Mouse (Mus musculus) liver, embryonic 12.5 days (tissue): Measurements from ENCODE around the gene Ndc80. TPM values are rescaled to one million over a fixed set of nuclear protein-coding genes. Genes with fewer than 3 reads are reported as not detected.

Source experiments
- ATAC-seq: fragments of 200-750 bp; cut with Nextera tagmentation; 2 replicates; pipeline ENCODE4 v1.8.0; 2017; ENCODE audit warnings: moderate number of reproducible peaks, mild to moderate bottlenecking, moderate library complexity
- H3K27ac ChIP-seq: fragments of 300-500 bp; sonication (generic); 2 replicates; pipeline ENCODE4 v1.5.1; 2016; ENCODE audit warnings: mild to moderate bottlenecking
- H3K27me3 ChIP-seq: fragments of 300-500 bp; sonication (generic); replicated peaks from 2 replicates; pipeline ENCODE4 v1.6.1; 2016; ENCODE audit warnings: mild to moderate bottlenecking, moderate library complexity
- H3K36me3 ChIP-seq: fragments of 300-500 bp; sonication (generic); 2 replicates; pipeline ENCODE4 v1.6.1; 2016; ENCODE audit warnings: mild to moderate bottlenecking, moderate library complexity
- H3K4me1 ChIP-seq: fragments of 300-500 bp; sonication (generic); 2 replicates; pipeline ENCODE4 v1.6.1; 2016
- H3K4me2 ChIP-seq: fragments of 300-500 bp; sonication (generic); 2 replicates; pipeline ENCODE4 v1.6.1; 2016; ENCODE audit warnings: mild to moderate bottlenecking, moderate library complexity
- H3K4me3 ChIP-seq: fragments of 300-500 bp; sonication (generic); 2 replicates; pipeline ENCODE4 v1.5.1; 2016; ENCODE audit warnings: mild to moderate bottlenecking, moderate library complexity
- H3K9ac ChIP-seq: fragments of 300-500 bp; sonication (generic); 2 replicates; pipeline ENCODE4 v1.6.1; 2016; ENCODE audit warnings: mild to moderate bottlenecking, moderate library complexity
- H3K9me3 ChIP-seq: fragments of 300-500 bp; sonication (generic); replicated peaks from 2 replicates; pipeline ENCODE4 v1.6.1; 2016; ENCODE audit warnings: mild to moderate bottlenecking, moderate library complexity
- WGBS: fragments of 180-500 bp; shearing (Covaris S2); methylation state at CpG from one replicate; pipeline ENCODE4 v1.1.7; 2016; ENCODE audit not compliant: insufficient replicate concordance; 5-methylcytosine and 5-hydroxymethylcytosine counted together
- polyA plus RNA-seq: library from polyadenylated mRNA; unstranded; fragments of >200 nt; fragmentation: Nextera tagmentation; extraction: Ambion mirVana; gene quantifications from 2 replicates; pipeline ENCODE4 v1.2.1, GENCODE M21; 2016

Gene Ndc80
- polyA plus RNA-seq, 1 experiment from 2014 or later = 37.7 TPM

DNA sequence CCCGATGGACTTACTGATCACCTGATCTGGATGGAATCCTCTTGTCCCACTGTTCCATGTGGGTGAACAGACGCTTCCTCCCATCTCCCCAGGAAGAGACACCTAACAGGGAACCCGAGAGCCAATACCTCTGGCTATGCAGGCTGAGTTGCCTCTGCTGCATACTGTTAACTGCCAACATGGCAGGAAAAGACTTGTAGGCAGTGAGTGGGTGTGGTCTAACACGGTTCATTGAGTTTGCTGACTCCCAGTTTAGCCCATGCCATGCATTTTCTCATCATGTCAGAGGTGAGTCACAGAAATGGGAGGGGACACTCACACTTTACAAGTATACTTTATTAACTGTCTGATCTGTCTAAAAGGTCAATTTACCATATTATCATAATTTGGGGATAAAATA, 30.9 kb downstream of the Ndc80 start:
- Histone ChIP-seq H3K4me1 (peaks cover 17% of the 10 kb centered on the region), H3K4me3 (no peak overlapping the region), H3K9ac (no peak overlapping the region), H3K4me2 (no peak overlapping the region), H3K27me3 (no peaks in the 10 kb centered on the region), H3K36me3 (peaks cover 65% of the 10 kb centered on the region), H3K27ac (no peak overlapping the region), H3K9me3 (no peaks in the 10 kb centered on the region)
- WGBS = 85% methylated on average over 4 of the region's 4 CpGs
- ATAC-seq = no peak

DNA sequence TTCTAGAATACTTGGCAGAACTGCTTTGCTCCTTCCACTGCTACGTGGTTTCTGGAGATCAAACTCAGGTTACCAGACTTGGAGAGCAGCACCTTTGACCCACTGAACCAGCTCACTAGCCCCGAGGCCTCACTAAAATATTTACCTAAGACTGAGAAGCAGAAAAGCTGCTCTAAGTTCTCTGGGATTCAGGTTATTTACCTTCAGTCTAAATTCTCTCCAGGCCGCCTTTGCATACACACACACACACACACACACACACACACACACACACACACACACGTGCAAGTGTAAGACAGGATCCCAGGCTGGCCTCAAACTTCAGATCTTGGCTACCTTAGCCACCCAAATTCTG, 35.3 kb downstream of the Ndc80 start:
- peak overlapping the region; percentile 50 for H3K4me2 ChIP-seq

DNA sequence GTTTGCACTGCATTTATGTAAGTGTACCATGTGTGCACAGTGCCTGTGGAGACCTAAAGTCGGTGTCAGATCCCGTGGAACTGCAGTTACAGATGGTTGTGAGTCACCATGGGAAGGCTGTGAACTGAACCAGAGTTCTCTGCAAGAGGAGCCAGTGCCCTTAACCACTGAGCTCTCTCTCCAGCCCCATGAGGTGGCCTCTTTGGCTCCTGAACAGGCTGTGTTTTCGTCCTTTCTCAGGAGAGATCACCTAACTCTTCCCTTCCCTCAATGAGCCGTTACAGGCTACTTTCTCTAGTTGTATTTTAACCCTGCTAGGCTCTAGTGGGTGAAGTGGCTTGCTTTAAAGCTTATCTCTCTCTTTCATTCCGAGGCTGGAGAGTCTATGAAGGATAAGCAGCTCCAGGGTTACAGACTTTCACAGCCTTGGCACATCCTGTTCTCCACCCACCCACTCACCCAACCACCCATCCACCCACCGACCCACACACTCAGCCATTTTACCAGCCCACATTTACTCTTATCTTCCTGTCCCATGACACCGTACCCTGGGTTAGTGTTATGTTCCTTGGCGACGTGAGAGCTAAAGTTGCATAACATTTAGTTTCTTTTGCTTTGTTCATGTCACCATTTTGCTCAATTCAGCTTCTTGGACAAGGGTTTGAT, 35.9 kb downstream of the Ndc80 start:
- H3K36me3 ChIP-seq = peaks cover 16% of the 10 kb centered on the region
- H3K4me2 ChIP-seq = peak overlapping the region; percentile 50
- 27% methylated on average over 9 of the region's 9 CpGs for WGBS
- peak overlapping the region; percentile 79 for H3K27ac ChIP-seq
- H3K4me1 ChIP-seq = peaks cover 43% of the 10 kb centered on the region
- H3K27me3 ChIP-seq = no peaks in the 10 kb centered on the region
- H3K9ac ChIP-seq = peak overlapping the region; percentile 25; the same call in 1 of the 2 replicates
- H3K9me3 ChIP-seq = no peaks in the 10 kb centered on the region
- ATAC-seq = peak; percentile 79
- no peak overlapping the region for H3K4me3 ChIP-seq

More for the DNA sequence above, 35.3 kb downstream of the Ndc80 start:
- no peak overlapping the region for H3K4me3 ChIP-seq
- H3K27me3 ChIP-seq = no peaks in the 10 kb centered on the region
- 42% methylated on average over 4 of the region's 4 CpGs for WGBS
- H3K9me3 ChIP-seq = no peaks in the 10 kb centered on the region
- H3K36me3 ChIP-seq = peaks cover 21% of the 10 kb centered on the region
- peak overlapping the region; percentile 79 for H3K27ac ChIP-seq
- no peak; the same call in 1 of the 2 replicates for ATAC-seq
- H3K9ac ChIP-seq = peak overlapping the region; percentile 25; the same call in 1 of the 2 replicates
- H3K4me1 ChIP-seq = peaks cover 38% of the 10 kb centered on the region

DNA sequence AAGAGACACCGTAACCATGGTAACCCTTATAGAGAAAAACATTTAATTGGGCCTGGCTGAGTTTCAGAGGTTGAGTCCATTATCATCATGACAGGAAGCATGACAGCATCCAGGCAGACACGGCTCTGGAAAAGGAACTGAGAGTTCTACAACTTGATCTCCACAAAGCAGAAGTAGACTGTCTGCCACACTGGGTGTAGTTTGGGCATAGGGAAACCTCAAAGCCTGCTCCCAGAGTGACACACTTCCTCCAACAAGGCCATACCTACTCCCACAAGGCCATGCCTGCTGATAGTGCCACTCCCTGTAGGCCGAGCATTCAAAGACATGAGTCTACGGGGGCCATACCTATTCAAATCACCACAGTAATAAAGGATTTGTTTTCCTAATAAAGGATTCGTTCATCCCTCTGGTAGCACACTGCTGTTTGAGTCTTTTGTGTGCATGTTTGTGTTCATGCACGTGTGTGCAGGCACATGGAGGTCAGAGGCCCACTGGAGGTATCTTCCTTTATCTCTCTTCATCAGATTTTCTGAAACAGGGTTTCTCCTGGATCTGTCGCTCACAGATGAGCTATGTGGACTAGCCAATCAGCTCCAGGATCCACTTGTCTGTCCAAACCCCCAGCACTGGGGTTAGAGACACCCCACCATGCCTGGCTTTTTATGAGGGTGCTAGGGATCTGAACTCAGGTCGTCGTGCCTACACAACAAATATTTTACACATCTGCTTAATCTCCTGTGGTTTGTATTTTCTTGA, 36.8 kb downstream of the Ndc80 start:
- no peak overlapping the region for H3K4me3 ChIP-seq
- WGBS = 53% methylated on average over 9 of the region's 9 CpGs
- H3K9me3 ChIP-seq = no peaks in the 10 kb centered on the region
- H3K9ac ChIP-seq = no peak overlapping the region
- H3K4me2 ChIP-seq = peak overlapping the region; percentile 50; the same call in 1 of the 2 replicates
- peak; percentile 52 for ATAC-seq
- no peaks in the 10 kb centered on the region for H3K27me3 ChIP-seq
- peaks cover 6% of the 10 kb centered on the region for H3K36me3 ChIP-seq
- H3K27ac ChIP-seq = peak overlapping the region; percentile 79
- peaks cover 47% of the 10 kb centered on the region for H3K4me1 ChIP-seq

DNA sequence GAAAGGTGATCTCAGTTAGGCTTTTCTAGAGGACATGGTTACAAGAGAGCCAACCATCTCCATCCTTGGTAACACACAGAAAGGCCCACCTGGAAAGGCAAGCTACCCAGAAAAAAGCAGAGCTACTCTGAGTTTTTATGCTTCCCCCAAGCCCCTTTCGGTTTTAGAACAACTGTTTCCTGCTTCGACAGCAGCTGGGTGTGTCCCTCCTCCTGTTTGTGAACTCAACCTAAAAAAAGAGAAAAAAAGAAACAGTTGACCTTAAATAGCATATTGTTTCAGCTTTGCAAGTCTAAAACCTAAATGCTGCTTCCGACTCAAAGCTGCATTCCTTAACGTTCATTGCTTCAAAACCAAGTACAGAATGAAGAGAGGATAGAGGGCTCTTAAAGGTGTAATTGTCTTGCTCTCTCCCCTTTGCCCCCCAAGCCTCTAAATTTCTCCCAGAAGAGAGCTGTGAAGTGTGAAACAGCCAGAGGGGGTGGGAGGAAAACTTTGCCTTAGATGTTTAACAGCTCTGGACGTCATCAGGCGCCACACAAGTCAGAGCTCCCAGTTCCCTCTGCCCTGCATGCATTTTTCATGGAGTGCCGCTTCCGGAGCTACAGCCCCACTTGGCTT, 40.3 kb downstream of the Ndc80 start:
- Histone ChIP-seq H3K36me3 (no peaks in the 10 kb centered on the region), H3K4me3 (peak overlapping the region; percentile 43), H3K27me3 (no peaks in the 10 kb centered on the region), H3K9me3 (no peaks in the 10 kb centered on the region), H3K4me1 (peaks cover 36% of the 10 kb centered on the region), H3K9ac (peak overlapping the region; percentile 57), H3K4me2 (peak overlapping the region; percentile 65), H3K27ac (peak overlapping the region; percentile 55; the same call in 1 of the 2 replicates)
- ATAC-seq = no peak
- 37% methylated on average over 8 of the region's 8 CpGs for WGBS

DNA sequence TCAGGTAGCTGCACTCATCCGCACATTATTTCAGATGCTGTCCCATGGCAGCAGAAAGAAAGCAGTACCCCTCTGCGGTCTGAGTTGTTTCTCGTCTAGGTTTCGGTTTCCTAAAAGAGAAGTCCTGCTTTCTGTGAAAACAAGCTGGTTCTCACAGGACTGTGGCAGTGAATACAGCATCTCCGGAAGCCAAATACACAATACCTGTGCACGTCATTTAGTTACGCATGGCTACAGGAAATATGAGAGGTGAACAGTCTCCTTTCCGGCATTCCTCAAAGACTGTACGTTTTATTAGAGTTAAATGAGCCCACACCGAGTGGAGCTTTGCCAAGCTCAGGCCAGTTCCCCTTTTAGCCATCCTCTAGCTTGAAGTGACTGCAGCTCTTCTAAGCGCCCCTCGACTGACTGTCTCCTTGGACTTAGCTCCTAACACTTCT, 40.8 kb downstream of the Ndc80 start:
- peaks cover 30% of the 10 kb centered on the region for H3K4me1 ChIP-seq
- H3K9me3 ChIP-seq = no peaks in the 10 kb centered on the region
- no peaks in the 10 kb centered on the region; the same call in 1 of the 2 replicates for H3K27me3 ChIP-seq
- H3K4me3 ChIP-seq = peak overlapping the region; percentile 43
- 36% methylated on average over 12 of the region's 12 CpGs for WGBS
- H3K36me3 ChIP-seq = no peaks in the 10 kb centered on the region
- H3K4me2 ChIP-seq = peak overlapping the region; percentile 65
- peak overlapping the region; percentile 57 for H3K9ac ChIP-seq
- ATAC-seq = no peak
- peak overlapping the region; percentile 55; the same call in 1 of the 2 replicates for H3K27ac ChIP-seq

- no peak overlapping the region for H3K9ac ChIP-seq
- H3K27me3 ChIP-seq = no peaks in the 10 kb centered on the region; the same call in 1 of the 2 replicates
- ATAC-seq = no peak
- H3K4me3 ChIP-seq = no peak overlapping the region
- no peak overlapping the region for H3K27ac ChIP-seq
- no peaks in the 10 kb centered on the region for H3K36me3 ChIP-seq
- no peaks in the 10 kb centered on the region for H3K9me3 ChIP-seq
- 80% methylated on average over 5 of the region's 5 CpGs for WGBS
- peaks cover 28% of the 10 kb centered on the region for H3K4me1 ChIP-seq
- no peak overlapping the region for H3K4me2 ChIP-seq
These were observed 41.9 kb downstream of the Ndc80 start for GRCm38 (mm10) chr17:71484711-71485110.

DNA sequence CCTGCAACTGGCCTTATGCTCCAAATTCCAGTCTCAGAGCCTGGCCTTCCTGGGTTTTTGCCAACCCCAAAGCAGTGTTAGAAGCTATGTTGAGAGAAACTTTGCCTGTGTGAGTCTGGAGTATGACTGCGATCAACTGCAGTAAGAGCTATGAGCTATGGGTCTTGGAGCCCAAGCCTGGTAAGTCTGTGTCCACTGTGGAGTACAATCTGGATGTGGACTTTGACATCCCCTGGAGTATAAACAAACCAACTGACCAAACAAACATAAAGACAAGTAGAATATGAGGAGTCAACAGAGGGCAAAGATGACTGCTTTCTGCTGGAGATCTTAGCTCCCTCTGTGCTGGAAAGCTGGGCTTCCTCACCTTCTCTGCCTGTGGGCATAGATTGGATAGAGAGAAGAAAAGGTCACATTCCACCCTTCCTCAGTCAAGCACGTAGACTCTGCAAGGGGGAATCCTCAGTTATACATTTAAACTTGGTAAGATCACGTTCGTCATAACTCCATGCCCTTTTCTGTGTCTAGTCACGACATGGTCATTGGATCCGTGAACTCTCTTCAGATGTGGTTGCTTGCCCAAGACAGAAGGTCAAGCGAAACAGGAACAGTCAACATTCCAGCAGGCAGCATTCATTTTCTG, 43.1 kb downstream of the Ndc80 start:
- H3K4me2 ChIP-seq = no peak overlapping the region
- no peak for ATAC-seq
- H3K9ac ChIP-seq = no peak overlapping the region
- H3K4me3 ChIP-seq = no peak overlapping the region
- no peaks in the 10 kb centered on the region for H3K36me3 ChIP-seq
- 73% methylated on average over 7 of the region's 7 CpGs for WGBS
- H3K27ac ChIP-seq = peak overlapping the region; percentile 16
- peaks cover 29% of the 10 kb centered on the region for H3K4me1 ChIP-seq
- no peaks in the 10 kb centered on the region; the same call in 1 of the 2 replicates for H3K27me3 ChIP-seq
- H3K9me3 ChIP-seq = no peaks in the 10 kb centered on the region

DNA sequence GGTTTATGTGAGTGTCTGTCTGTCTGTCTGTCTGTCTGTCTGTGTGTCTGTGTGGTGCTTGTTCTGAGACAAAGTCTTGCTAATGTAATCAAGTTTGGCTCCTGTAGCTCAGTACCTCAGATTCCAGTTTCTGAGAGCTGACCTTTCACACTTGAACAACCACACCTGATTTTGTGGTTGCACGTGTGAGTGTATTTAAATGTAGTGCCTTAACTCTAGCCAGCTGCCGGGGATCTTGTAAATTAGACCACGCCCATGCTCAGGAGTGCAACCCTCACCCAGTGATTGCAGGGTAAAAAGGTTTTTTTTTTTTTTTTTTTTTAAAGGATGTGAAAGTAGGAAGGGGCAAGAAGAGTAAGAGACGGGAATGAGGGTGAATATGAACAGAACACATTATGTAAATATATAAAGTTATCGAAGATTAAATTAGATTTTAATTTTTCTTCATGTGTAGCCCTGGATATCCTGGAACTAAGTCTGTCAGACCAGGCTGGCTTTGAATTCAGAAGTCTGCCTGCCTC, 47.2 kb downstream of the Ndc80 start:
- Histone ChIP-seq H3K4me2 (no peak overlapping the region), H3K4me1 (peaks cover 23% of the 10 kb centered on the region), H3K4me3 (no peak overlapping the region), H3K9me3 (no peaks in the 10 kb centered on the region), H3K27ac (no peak overlapping the region), H3K9ac (no peak overlapping the region), H3K27me3 (no peaks in the 10 kb centered on the region; the same call in 1 of the 2 replicates), H3K36me3 (no peaks in the 10 kb centered on the region)
- ATAC-seq = no peak
- 29% methylated on average over 5 of the region's 5 CpGs for WGBS

GRCm38 (mm10) chr17:71477481-71477880, 49.2 kb downstream of the Ndc80 start:
- H3K27ac ChIP-seq = no peak overlapping the region
- no peak overlapping the region for H3K4me2 ChIP-seq
- H3K9me3 ChIP-seq = no peaks in the 10 kb centered on the region
- H3K4me1 ChIP-seq = peaks cover 41% of the 10 kb centered on the region
- no peaks in the 10 kb centered on the region for H3K36me3 ChIP-seq
- no peaks in the 10 kb centered on the region; the same call in 1 of the 2 replicates for H3K27me3 ChIP-seq
- 91% methylated on average over 8 of the region's 8 CpGs for WGBS
- H3K9ac ChIP-seq = no peak overlapping the region
- no peak for ATAC-seq
- no peak overlapping the region for H3K4me3 ChIP-seq

DNA sequence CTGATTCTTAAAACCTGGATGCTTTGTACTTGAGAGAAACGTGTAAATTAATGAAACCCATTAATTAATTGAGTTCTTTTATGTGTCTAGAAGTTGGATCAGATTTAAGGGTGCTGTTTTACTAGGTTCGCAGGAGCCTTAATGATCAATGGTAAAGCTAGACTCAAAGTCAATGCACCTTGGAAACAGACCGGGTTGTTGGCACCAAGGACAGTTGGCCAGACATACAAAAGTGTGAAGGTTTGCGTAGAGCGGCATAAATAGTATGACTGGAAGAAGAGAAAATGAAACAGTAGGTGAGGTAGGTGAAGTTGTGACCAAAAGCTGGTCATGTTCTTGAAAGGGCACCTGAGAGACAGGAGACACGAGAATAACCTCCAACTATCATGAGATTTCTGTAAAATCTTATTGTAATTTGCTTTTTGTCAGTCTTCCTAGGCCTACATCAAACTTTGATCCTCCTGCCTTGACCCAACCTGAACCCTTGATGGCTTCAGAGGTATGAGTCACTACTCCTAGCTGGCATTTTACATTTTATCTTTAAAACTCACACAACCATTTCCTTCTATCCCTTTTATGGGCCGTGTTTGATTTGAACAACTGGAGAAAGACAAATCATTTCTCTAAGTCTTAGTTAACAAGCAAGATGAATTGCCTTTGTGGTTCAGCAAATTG, 50.2 kb downstream of the Ndc80 start:
- Histone ChIP-seq H3K36me3 (no peaks in the 10 kb centered on the region), H3K9ac (0 out of 2 replicates have a peak overlapping the region, but pooled peaks have one; percentile 93), H3K27me3 (no peaks in the 10 kb centered on the region; the same call in 1 of the 2 replicates), H3K4me3 (peak overlapping the region; percentile 86; the same call in 1 of the 2 replicates), H3K27ac (no peak overlapping the region), H3K4me1 (peaks cover 51% of the 10 kb centered on the region), H3K4me2 (peak overlapping the region; percentile 93), H3K9me3 (no peaks in the 10 kb centered on the region)
- 69% methylated on average over 7 of the region's 7 CpGs for WGBS
- ATAC-seq = no peak
